Mouse (Mus musculus): ENCODE measurements around the gene Cfap58.

DNA sequence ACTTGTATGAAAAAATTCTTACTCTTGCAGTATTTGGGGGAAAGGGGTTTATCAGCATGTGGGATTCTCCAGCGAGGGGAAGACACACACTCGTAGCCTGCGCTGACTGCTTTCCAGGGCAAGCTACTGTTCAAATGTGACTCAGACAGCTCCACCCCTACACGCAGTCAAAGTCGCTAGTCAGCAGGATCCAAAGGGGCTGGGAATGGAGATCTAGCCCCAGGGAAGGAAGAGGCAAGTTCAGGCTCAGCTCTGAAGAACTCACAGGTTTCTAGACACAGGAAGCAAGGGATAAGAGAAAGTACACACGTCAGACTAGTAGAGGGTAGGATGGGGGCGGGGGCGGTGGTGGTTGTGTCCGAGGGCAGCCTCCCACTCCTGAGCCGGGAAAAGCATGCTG lies 36.9 kb upstream of the Cfap58 start:
- no peak for TF ChIP-seq CTCF (IDR thresholded peaks at IDR 0.05; ENCODE audit: control insufficient read depth, insufficient read depth, insufficient read length)
- no peak for TF ChIP-seq MYOD1 (IDR thresholded peaks at IDR 0.05; ENCODE audit: control insufficient read depth, insufficient read length, low read depth)
- TF ChIP-seq USF1 (IDR thresholded peaks at IDR 0.05; ENCODE audit: low read depth) = no peak
- TF ChIP-seq MYOG (IDR thresholded peaks at IDR 0.05; ENCODE audit: control insufficient read depth, extremely low read depth, insufficient read length) = no peak
- TF ChIP-seq FOSL1 (IDR thresholded peaks at IDR 0.05; ENCODE audit: insufficient read depth, low read length, poor library complexity, severe bottlenecking) = no peak
- no peak for TF ChIP-seq MAX (IDR thresholded peaks at IDR 0.05)
- no peak for TF ChIP-seq CEBPB (IDR thresholded peaks at IDR 0.05; ENCODE audit: low read depth)

Measured in C2C12 (cell line).